Mouse (Mus musculus): Measurements from ENCODE around the gene Mtch1. TPM values are rescaled to one million over a fixed set of nuclear protein-coding genes. Genes with fewer than 3 reads are reported as not detected.

Mtch1 gene
- polyA plus RNA-seq, 1 experiment from 2014 or later, result 407 TPM

DNA sequence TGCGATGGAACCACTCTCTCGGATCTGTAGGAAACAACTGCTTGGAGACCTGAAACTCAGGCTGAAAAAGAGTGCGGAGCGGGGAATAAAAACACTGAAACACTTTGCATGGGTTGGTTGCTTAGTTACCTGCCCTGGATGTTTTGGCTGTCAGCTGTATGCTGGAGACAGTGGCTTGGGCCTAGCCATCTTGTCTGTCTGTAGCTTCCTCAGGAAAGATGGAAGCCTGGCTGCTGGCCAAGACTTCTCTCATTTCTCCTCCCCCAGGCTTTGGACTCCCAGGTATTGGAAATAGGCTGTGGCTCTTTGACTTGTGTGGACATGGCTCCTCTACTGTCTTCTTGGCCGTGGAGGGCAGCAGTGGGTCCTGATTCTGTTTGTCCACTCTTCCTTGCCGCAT, 46.3 kb downstream of the Mtch1 start:
- H3K4me2 ChIP-seq (replicated peaks), result no peak overlapping the region
- 97% methylated on average over 6 of the region's 6 CpGs for WGBS
- no peak overlapping the region for H3K27ac ChIP-seq (replicated peaks)
- H3K9ac ChIP-seq (replicated peaks), result no peak overlapping the region
- peaks cover 49% of the 10 kb centered on the region for H3K36me3 ChIP-seq
- H3K4me3 ChIP-seq, result no peak overlapping the region
- H3K27me3 ChIP-seq, result peaks cover 10% of the 10 kb centered on the region; the same call in 1 of the 2 replicates
- ATAC-seq (ENCODE audit: low FRiP score, low read depth), result no peak
- peaks cover 13% of the 10 kb centered on the region for H3K4me1 ChIP-seq
- no peaks in the 10 kb centered on the region for H3K9me3 ChIP-seq

DNA sequence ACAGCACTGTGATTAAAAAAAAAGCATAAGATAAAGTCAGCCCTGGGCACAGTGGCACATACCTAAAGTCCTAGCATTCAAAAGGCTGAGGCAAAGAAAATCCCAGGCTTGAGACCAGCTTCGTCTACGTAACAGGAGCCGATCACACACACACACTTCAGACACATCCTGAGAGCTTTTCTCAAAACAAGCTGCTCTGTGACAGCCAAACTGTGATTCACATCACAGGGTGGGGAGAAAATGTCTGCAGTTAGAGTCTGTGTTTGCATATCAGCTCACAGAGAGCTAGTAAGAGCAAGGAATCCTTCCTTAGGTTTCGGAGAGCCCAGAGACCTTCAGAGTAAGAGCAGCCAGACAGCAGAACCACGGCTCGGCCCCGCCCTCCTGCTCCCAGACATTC, 46.8 kb downstream of the Mtch1 start:
- H3K9ac ChIP-seq (replicated peaks), result no peak overlapping the region
- peaks cover 54% of the 10 kb centered on the region for H3K36me3 ChIP-seq
- peaks cover 13% of the 10 kb centered on the region for H3K4me1 ChIP-seq
- 92% methylated on average over 7 of the region's 7 CpGs for WGBS
- no peak overlapping the region for H3K27ac ChIP-seq (replicated peaks)
- H3K9me3 ChIP-seq, result no peaks in the 10 kb centered on the region
- H3K27me3 ChIP-seq, result peaks cover 5% of the 10 kb centered on the region; the same call in 1 of the 2 replicates
- no peak for ATAC-seq (ENCODE audit: low FRiP score, low read depth)
- H3K4me3 ChIP-seq, result no peak overlapping the region
- no peak overlapping the region for H3K4me2 ChIP-seq (replicated peaks)

- H3K9me3 ChIP-seq, result no peaks in the 10 kb centered on the region
- no peaks in the 10 kb centered on the region for H3K27me3 ChIP-seq
- H3K36me3 ChIP-seq, result peaks cover 68% of the 10 kb centered on the region
- no peak overlapping the region for H3K27ac ChIP-seq (replicated peaks)
- H3K4me3 ChIP-seq, result no peak overlapping the region
- ATAC-seq (ENCODE audit: low FRiP score, low read depth), result no peak
- H3K4me2 ChIP-seq (replicated peaks), result no peak overlapping the region
- WGBS, result 98% methylated on average over 4 of the region's 4 CpGs
- peaks cover 3% of the 10 kb centered on the region for H3K4me1 ChIP-seq
- H3K9ac ChIP-seq (replicated peaks), result no peak overlapping the region
These were observed 48.5 kb downstream of the Mtch1 start for GRCm38 (mm10) chr17:29299282-29299681.

DNA sequence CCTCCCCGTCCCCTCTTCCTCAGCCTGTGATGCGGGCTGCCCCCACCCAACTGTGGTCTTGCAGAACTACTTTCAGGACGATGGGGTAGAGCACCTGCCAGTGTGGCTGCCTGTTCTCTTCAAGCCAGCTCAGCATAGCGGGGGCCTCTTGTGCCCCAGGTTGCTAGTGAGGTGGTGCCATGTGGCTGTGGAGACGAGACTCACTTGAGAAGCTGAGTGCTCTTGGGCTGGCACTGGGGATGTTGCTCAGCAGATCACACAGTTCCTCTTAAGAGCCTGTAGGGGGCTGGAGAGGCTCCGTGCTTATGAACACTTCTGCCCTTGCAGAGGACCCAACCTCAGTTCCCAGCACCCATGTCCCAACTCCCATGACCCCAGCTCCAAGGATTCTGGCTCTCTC, 49.9 kb downstream of the Mtch1 start:
- WGBS, result 91% methylated on average over 6 of the region's 6 CpGs
- H3K27ac ChIP-seq (replicated peaks), result no peak overlapping the region
- no peak for ATAC-seq (ENCODE audit: low FRiP score, low read depth)

DNA sequence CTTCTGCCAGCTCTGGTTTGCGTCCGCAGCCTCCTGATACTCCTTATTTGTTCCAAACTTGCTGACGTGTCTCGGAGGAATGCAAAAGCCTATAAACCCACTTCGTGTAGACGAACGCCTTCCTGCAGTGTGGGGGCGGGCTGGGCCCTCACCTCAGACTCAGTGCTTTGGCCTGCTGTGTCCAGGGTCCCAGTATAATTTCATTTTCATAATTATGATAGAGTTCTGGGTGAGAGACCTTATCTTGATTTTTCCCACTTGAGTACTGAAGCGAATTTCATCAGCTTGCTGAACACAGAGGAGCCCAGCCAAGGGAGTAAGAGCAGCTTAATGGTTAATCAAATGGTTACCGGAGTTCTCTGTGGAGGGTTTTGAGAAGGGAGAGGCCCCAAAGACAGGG, 50.4 kb downstream of the Mtch1 start:
- H3K4me1 ChIP-seq, result no peaks in the 10 kb centered on the region
- H3K27ac ChIP-seq (replicated peaks), result no peak overlapping the region
- H3K9me3 ChIP-seq, result no peaks in the 10 kb centered on the region
- no peak overlapping the region for H3K4me2 ChIP-seq (replicated peaks)
- no peak overlapping the region for H3K4me3 ChIP-seq
- no peak for ATAC-seq (ENCODE audit: low FRiP score, low read depth)
- H3K27me3 ChIP-seq, result no peaks in the 10 kb centered on the region
- WGBS, result 85% methylated on average over 10 of the region's 10 CpGs
- no peak overlapping the region for H3K9ac ChIP-seq (replicated peaks)
- H3K36me3 ChIP-seq, result peaks cover 69% of the 10 kb centered on the region

More for the DNA sequence above, 49.9 kb downstream of the Mtch1 start:
- Histone ChIP-seq H3K4me3 (no peak overlapping the region), H3K9me3 (no peaks in the 10 kb centered on the region), H3K4me1 (0 out of 2 replicates have a peak, but pooled peaks cover under 1% of the 10 kb centered on the region), H3K27me3 (no peaks in the 10 kb centered on the region), H3K36me3 (peaks cover 71% of the 10 kb centered on the region), H3K9ac (replicated peaks) (no peak overlapping the region), H3K4me2 (replicated peaks) (no peak overlapping the region)

- Histone ChIP-seq H3K9me3 (no peaks in the 10 kb centered on the region), H3K36me3 (peaks cover 54% of the 10 kb centered on the region), H3K27me3 (no peaks in the 10 kb centered on the region), H3K4me1 (no peaks in the 10 kb centered on the region), H3K9ac (replicated peaks) (no peak overlapping the region), H3K4me2 (replicated peaks) (no peak overlapping the region), H3K27ac (replicated peaks) (no peak overlapping the region), H3K4me3 (no peak overlapping the region)
- 73% methylated on average over 5 of the region's 5 CpGs for WGBS
- ATAC-seq (ENCODE audit: low FRiP score, low read depth), result no peak
These were observed 51.9 kb downstream of the Mtch1 start for GRCm38 (mm10) chr17:29295835-29296234.

GRCm38 (mm10) chr17:29293807-29294605, 53.7 kb downstream of the Mtch1 start:
- Histone ChIP-seq H3K4me1 (no peaks in the 10 kb centered on the region), H3K27me3 (no peaks in the 10 kb centered on the region), H3K9me3 (no peaks in the 10 kb centered on the region), H3K36me3 (peaks cover 37% of the 10 kb centered on the region), H3K4me3 (no peak overlapping the region), H3K4me2 (replicated peaks) (no peak overlapping the region), H3K9ac (replicated peaks) (no peak overlapping the region), H3K27ac (replicated peaks) (no peak overlapping the region)
- ATAC-seq (ENCODE audit: low FRiP score, low read depth), result no peak
- WGBS, result 81% methylated on average over 9 of the region's 9 CpGs

DNA sequence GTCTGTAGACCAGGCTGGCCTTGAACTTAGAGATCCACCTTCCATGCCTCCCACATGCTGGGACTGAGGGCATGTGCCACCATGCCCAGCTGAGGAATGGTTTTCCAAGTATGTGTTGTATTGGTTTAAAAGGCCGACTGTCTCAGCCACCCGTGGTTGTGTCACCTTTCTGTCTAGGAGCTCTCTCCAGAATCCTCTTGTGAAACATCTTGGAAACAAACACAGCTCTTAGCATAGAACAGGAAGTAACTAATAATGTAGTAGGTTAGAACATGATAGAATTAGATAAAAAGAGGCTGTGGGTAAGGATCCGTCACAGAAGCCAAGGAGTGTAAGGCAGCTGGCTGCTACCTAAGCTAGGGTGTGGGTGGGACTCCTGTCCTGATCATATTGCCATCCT, 54.7 kb downstream of the Mtch1 start:
- no peak overlapping the region for H3K27ac ChIP-seq (replicated peaks)
- H3K27me3 ChIP-seq, result no peaks in the 10 kb centered on the region
- no peak overlapping the region for H3K9ac ChIP-seq (replicated peaks)
- no peak overlapping the region for H3K4me2 ChIP-seq (replicated peaks)
- 87% methylated on average over 3 of the region's 3 CpGs for WGBS
- H3K4me1 ChIP-seq, result no peaks in the 10 kb centered on the region
- ATAC-seq (ENCODE audit: low FRiP score, low read depth), result no peak
- H3K36me3 ChIP-seq, result peaks cover 29% of the 10 kb centered on the region
- no peaks in the 10 kb centered on the region for H3K9me3 ChIP-seq
- H3K4me3 ChIP-seq, result no peak overlapping the region

DNA sequence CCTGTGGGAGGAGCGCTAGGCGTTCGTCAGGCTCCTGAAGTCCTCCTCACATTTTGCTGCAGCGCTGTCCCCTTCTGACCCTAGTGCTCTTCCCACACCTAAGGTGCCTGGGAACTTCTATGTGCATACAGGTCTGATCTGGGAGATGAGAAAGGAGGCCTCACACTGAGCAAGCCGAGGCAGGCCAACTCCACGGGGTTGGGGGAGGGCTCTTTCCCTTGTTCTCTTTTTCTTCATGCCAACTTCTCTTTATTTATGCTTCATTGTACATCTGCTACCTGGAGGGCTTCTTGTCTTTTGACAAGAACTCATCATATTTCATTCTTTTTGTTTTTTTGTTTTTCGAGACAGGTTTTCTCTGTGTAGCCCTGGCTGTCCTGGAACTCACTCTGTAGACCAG, 55.9 kb downstream of the Mtch1 start:
- 88% methylated on average over 7 of the region's 7 CpGs for WGBS
- H3K36me3 ChIP-seq, result peaks cover 24% of the 10 kb centered on the region
- no peak for ATAC-seq (ENCODE audit: low FRiP score, low read depth)

DNA sequence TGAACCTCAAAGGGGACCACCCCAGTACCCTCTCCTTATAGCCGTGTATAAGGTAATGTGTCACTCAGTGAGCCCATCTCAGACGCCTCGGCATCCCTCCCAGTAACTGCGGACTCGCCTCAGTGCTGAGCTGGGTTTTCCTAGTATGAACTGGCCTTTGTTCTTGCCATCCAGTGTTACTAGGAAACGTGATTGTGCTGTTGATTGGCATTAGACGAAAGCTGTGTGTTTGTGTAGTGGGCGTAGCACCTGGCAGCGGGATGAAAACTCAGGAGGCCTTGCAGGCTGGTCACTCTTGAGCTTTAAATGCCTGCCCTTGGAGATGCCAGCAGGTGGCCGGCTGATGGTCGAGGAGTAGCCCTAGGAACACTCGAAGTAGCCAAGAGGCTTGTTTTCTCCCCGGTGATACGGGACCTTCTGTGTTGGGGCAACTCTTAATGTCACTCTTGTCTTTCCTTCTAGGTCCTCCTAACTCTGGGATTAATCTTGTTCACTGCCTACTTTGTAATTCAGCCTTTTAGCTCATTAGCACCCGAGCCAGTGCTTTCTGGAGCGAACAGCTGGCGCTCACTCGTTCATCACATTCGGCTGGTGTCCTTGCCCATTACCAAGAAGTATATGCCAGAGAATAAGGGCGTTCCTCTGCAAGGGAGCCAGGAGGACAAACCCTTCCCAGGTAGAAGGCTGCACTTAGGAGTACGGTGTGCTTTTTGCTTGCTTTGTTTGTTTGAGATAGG, 65.3 kb downstream of the Mtch1 start:
- no peaks in the 10 kb centered on the region for H3K9me3 ChIP-seq
- 56% methylated on average over 21 of the region's 21 CpGs for WGBS
- H3K27me3 ChIP-seq, result no peaks in the 10 kb centered on the region
- no peak overlapping the region for H3K4me2 ChIP-seq (replicated peaks)
- peaks cover 13% of the 10 kb centered on the region for H3K4me1 ChIP-seq
- H3K9ac ChIP-seq (replicated peaks), result no peak overlapping the region
- no peak overlapping the region for H3K4me3 ChIP-seq
- no peak for ATAC-seq (ENCODE audit: low FRiP score, low read depth)
- H3K27ac ChIP-seq (replicated peaks), result peak overlapping the region; percentile 44; the same call in 1 of the 2 replicates
- peaks cover 29% of the 10 kb centered on the region for H3K36me3 ChIP-seq

More for the DNA sequence above, 55.9 kb downstream of the Mtch1 start:
- Histone ChIP-seq H3K9me3 (no peaks in the 10 kb centered on the region), H3K9ac (replicated peaks) (no peak overlapping the region), H3K4me2 (replicated peaks) (no peak overlapping the region), H3K27me3 (no peaks in the 10 kb centered on the region), H3K4me1 (no peaks in the 10 kb centered on the region), H3K27ac (replicated peaks) (no peak overlapping the region), H3K4me3 (no peak overlapping the region)

All from midbrain, embryonic 12.5 days (tissue).